Mouse (Mus musculus) right cerebral cortex, adult 18-20 months (tissue): ENCODE results near the gene Igsf10.
"Not testable (repeated sequence)": the region's sequence is repeated elsewhere in the genome, so short reads cannot be mapped to it uniquely, and the experiment has no call there.

Experiments used
- DNase-seq: peaks from one replicate; pipeline ENCODE4 v3.0.0; 2022; ENCODE audit warnings: mixed read lengths

Igsf10 gene

DNA sequence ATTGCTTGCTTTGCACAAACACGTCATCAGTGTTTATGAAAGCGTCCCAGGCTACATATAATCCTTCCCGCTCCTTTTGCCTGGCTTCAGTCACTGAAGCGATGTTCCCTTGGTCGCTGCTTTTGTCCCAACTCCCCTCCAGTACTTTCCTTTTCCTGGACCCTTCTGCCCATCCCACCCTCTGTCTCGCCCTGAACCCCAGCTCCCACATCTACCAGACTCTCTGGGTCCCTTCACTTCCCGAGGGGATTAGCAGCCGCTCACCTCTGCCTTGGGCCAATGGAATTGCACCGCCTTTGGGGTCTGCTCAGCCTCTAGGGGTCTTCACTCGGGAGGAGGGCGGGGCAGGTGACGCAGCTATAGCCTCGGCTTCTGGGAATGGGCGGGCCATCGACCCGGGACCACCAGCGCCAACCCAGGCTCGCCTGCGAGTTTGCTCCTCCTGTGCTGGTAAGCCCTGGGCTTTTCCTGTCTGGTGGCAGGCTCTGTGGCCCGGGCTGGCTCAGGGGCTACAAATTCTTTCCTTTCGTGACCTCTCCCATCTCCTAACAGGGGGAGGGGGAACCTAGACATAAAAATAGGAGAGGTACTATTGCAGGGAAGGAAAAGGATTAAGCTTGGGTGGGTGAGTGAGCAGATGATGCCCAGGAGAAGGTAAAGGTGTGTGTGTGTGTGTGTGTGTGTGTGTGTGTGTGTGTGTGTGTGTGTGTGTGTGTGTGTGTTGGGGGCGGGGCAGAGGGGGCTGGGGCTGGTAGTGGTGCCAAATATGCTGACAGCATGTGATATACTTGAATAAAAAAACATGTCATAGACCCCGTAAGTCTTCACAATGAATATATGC, at the start of gene Igsf10:
Gene Igsf10 (minus strand): TSS at position 330 of the 841 bp plus-strand sequence.
- DNase-seq: no peak

GRCm38 (mm10) chr3:59385553-59385952, 41.4 kb upstream of the Igsf10 start:
- no peak for DNase-seq

DNA sequence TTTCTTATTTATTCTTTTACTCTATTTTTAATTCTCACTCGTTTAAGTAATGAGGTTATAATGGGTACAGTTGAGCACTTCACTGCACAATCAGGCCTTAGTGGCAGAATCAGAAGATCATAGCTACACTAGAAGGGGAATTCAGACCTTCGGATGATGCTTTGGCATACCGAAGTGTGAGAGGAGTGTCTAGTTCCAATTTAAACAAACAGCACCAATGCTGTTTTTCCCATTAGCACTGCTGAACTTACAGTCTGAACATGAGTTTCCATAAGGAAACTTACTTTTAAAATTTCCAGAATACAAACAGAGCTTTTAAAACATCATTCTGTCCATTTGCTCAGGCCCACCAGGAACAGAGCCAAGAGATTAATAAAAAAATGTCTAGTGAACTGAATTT, 40.8 kb upstream of the Igsf10 start:
- no peak for DNase-seq

- DNase-seq: no peak
These were observed 40.1 kb upstream of the Igsf10 start for GRCm38 (mm10) chr3:59384321-59384720.

DNA sequence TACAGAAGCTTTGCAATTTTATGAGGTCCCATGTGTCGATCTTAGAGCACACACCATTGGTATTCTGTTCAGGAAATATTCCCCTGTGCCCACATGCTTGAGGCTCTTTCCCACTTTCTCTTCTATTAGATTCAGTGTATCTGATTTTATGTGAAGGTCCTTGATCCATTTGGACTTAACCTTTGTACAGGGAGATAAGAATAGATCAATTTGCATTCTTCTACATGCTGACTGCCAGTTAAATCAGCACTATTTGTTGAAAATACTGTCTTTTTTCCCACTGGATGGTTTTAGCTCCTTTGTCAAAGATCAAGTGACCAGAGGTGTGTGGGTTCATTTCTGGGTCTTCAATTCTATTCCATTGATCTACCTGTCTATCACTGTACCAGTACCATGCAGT, 34.6 kb upstream of the Igsf10 start:
- not testable (repeated sequence) for DNase-seq

GRCm38 (mm10) chr3:59361895-59362294, 17.7 kb upstream of the Igsf10 start:
- no peak for DNase-seq

DNA sequence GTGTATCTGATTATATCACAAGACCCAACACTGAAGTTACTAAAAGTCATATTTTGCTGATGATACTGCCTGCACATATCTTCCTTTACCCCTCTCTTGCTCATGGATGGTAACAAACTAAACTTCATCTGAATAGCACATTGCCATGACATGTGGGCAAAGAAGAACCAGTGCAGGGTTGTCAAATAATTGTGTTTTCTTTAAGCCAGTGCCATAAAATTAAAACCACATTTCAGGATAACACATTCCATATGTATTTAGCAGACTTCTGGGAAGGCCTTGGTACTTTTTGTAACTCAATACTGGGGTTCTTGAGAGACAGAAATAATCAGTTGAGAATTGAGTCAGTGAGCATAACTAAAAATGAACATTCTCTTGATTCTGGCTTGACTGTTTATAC, 15.9 kb upstream of the Igsf10 start:
- no peak for DNase-seq

- DNase-seq: no peak
These were observed 10.0 kb upstream of the Igsf10 start for GRCm38 (mm10) chr3:59354156-59354555.

- DNase-seq: no peak
These were observed 7.6 kb upstream of the Igsf10 start for GRCm38 (mm10) chr3:59351768-59352167.

- DNase-seq: no peak
These were observed 1.2 kb downstream of the Igsf10 start for GRCm38 (mm10) chr3:59343026-59343425.

DNA sequence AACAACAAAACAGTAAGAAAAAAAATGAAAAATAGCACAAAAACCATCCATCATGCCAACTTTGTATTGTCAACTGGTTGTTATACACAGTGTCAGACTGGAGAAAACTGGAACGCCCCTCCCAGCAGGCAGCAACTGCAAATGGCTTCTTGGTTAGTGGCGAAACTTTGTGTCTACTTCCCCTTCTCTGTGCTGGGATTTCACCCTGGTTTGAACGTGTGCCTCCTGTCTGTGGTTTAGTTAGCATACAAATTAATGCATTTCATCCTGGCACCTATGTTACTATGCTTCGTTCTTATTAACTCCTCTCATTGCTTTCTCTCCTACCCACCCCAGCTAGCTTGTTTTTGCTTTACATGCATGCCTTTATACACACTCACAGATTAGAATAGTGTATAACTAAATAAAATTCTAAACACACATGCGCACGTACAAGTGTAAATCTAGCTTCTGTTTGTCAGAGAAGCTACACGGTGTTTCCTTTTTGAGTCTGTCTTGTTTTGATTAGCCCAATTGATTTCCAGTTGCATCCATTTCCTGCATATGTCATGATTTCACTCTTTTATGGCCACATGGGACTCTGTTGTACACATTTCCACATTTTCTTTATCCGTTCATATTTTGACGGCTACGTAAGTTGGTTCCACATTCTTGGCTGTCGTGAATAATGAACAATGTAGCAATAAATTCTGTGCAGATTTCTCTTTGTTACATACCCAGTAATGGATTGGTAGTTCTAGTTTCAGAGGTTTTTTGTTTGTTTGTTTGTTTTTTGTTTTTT, 2.4 kb downstream of the Igsf10 start:
- no peak for DNase-seq

DNA sequence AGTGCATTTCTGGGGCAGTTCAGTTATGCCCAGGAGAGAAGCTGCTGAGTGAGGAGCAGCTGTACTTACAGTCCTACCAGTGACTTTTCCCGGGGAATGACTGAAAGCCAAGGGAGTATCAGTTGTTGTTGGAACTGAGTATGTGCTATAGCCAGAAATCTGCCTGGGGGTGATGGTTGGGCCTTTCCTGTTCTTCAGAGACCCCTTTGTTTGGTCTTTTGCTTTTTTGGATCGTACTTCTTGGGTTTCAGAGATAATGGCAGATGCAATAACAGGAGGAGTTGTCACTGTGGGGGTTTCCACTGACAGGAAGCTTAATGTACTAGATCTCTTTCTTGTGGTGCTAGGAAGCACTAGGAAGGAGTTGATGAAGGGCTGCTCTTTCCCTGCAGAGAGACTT, 15.7 kb downstream of the Igsf10 start:
- no peak for DNase-seq

GRCm38 (mm10) chr3:59321278-59321876, 22.8 kb downstream of the Igsf10 start:
- DNase-seq: peak; percentile 38

- DNase-seq: no peak
These were observed 28.1 kb downstream of the Igsf10 start for GRCm38 (mm10) chr3:59316077-59316476.

DNA sequence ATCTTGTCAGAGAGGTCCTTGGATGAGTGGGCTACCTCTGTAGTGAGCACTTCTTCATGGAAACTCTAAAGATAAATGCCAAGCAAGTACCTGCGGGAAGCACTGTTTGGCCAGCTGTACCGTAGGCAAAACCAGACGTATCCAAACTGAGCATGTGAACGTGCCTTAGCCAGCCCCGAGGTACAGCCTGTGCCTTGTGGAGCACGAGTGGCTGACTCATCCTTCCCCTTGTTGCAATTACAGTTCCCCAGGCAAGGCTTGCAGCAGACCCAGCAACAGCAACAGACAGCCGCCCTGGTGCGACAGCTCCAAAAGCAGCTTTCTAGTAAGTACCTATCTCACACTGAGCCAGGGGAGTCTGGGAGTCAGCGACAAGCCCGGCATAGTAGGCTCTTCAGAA, 31.6 kb downstream of the Igsf10 start:
- DNase-seq: peak; percentile 78

DNA sequence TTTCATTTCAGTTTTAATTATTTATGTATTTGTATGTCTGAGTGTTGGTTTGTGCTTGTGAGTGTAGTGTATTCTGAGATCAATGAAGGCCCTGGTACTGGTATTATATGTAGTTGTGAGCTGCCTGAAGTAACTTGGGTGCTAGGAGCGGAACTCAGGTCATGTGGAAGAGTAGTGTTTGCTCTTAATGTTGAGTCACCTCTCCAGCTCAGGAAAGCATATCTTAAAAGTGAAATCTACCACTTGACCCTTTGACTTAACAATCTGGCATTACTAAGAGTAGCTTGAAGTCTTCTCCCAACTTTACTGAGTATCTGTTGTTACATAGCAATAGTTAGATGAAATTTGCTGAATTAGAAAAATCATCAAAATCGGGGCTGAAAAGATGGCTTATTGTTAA, 38.7 kb downstream of the Igsf10 start:
- no peak for DNase-seq

DNA sequence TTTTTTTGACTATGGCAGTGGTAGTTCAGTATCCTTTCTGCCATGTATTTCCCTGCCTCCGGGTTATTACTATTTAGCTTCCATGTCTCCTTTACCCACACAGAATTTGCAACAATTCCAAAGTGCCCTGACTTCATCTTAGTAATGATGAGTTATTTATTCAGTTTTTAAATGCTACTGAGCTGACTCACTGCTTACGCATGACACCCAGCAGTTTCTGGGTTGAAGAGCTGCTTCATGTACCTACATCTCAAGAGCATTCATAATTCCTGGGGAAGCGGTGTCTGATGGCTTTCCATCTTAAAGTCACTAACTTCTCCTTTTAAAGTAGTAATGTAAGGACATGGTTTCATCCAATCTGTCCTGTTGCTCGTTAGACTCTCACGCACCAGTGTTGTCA, 39.2 kb downstream of the Igsf10 start:
- DNase-seq: no peak

- DNase-seq: no peak
These were observed 46.5 kb downstream of the Igsf10 start for GRCm38 (mm10) chr3:59297653-59298052.

- no peak for DNase-seq
These were observed 47.5 kb downstream of the Igsf10 start for GRCm38 (mm10) chr3:59296563-59297130.

DNA sequence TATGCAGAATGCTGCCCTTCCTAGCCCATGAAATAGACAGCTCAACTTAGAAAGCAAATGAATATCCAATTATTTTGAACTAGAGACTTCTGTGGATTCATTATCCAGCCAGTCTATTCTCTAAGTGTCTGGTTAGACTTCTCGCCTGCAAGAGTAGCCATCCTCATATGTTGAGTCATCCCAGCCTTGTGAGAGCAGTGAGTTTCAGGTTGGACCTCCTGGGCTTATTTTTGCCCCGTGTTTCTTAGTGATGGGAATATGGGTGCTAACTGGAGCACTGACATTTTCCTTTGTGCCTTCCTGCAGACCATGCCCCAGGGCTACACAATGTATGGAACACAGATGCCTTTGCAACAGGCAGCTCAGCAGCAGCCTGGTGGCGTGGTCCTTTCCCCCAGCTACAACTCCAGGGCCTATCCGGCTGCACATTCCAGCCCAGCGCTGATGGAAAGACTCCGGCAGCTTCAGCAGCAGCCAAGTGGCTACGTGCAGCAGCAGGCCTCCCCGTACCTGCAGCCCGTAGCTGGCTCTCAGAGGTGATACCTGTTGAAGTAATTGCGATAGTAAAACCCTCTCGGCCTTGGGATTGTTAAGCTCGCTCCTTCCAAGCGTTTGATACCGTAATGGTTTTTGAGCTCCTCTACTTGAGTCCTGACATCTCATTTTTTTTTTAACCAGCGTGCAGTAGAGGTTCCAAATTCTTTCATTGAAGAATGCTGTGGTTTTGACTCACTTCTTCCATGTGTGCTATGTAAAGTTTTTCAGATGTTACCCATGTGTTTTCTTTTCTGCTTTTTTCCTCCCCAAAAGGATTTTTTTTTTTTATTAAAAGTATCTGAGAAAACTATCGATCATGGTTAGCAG, 48.3 kb downstream of the Igsf10 start:
- DNase-seq: no peak

DNA sequence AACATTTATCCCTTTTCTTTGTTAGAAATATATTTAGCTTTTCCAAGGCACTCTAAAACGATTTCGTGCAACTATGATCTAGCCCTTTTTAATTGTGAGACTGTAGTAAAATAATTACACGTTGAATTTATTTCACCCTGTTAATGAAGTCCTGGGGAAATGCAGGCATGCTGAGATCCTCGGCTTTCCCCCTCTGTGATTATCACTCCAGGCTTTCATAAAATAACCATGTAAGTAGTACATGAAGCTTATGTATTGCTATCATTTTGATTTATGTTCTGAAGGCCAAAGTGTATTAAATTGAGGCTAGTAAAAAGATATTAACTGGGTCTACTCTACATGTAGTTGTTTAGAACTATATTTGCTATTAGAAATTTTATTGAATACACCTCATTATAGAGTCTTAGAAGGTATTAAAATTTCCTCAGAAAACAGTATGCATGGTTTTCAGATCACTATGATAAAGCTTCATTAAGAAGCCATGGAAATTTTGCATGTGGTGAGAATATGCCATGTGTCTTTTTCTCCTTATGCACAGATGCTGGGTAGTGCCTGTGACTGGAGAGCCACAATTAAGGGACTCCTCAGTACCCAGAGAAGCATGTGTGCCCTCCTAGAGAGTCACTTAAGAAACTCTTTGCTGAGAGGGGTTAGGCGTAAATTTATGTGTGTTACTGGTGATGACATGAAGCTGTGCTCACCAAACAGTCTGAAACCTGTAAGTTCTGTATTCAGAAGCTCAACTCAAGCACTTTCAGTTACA, 50.6 kb downstream of the Igsf10 start:
- no peak for DNase-seq

DNA sequence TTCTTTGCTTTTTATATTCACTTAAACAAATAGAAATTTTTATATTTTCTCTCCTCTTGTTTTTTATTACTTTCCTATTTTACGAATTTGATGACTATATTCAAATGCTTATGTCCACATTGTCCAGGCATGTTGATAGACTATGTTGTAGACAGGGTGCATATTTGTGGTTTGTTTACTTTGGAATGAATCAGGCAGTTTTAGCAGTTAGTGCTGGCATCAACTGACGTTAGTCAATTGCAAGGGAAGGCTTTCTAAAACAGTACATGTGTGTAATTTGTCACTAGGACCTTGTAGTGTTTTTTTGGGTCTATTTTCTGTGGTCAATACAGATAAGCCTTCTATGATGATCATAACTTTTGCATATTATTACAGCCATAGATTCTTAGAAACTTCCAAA, 53.6 kb downstream of the Igsf10 start:
- DNase-seq: no peak
